34 mouse cellular contexts compared by ENCODE assay signal in the genomic region with DNA sequence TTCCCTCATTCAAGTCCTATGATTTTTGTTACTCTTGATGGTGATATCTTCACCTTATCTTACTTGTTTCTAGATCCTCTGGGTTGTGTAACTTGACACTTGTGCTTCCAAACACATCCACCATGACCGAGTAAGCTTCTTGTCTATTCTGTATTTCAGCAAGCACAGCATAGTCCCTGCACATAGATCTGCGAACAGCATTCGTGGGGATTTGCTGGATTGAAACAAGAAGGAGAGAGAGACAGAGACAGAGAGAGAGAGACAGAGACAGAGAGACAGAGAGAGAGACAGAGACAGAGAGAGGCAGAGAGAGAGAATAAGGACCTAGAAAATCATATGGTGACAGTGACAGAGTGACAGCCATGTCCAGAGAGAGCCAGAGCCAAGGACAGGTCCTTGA.
"Had no signal": no experiment of that assay in that cellular context is flagged by ENCODE, and none has a peak within 500 bp of the region (broad histone marks: within the 10 kb centered on the region; RNA-seq: fewer than 3 reads in every experiment).

No protein-coding gene starts in this region.

- H3K27ac ChIP-seq: heart, embryonic 13.5 days; heart, embryonic 15.5 days; hindbrain, embryonic 10.5 days; hindbrain, embryonic 12.5 days; hindbrain, embryonic 13.5 days; hindbrain, embryonic 14.5 days; hindbrain, embryonic 15.5 days; hindbrain, postnatal 0 days; intestine, embryonic 15.5 days; kidney, embryonic 15.5 days; kidney, postnatal 0 days; layer of hippocampus, adult 2 months had no signal

- H3K4me2 ChIP-seq: heart, embryonic 11.5 days; heart, embryonic 12.5 days; heart, embryonic 13.5 days; heart, embryonic 15.5 days; hindbrain, embryonic 12.5 days; hindbrain, embryonic 13.5 days; hindbrain, embryonic 14.5 days; hindbrain, embryonic 15.5 days; intestine, embryonic 15.5 days; kidney, embryonic 15.5 days had no signal

- ATAC-seq: hindbrain, embryonic 16.5 days; hindbrain, postnatal 0 days; inflammation-experienced regulatory T-cells, adult 6 months; intestine, embryonic 15.5 days; intestine, embryonic 16.5 days; intestine, postnatal 0 days had no signal

- H3K4me3 ChIP-seq: heart, embryonic 12.5 days; heart, embryonic 13.5 days; heart, embryonic 15.5 days; hindbrain, embryonic 10.5 days; hindbrain, embryonic 12.5 days; hindbrain, embryonic 13.5 days; hindbrain, embryonic 15.5 days; intestine, embryonic 15.5 days; kidney, embryonic 15.5 days; layer of hippocampus, adult 2 months had no signal

- H3K27me3 ChIP-seq: heart, embryonic 12.5 days; heart, embryonic 13.5 days; heart, embryonic 15.5 days; hindbrain, embryonic 12.5 days; hindbrain, embryonic 13.5 days; hindbrain, embryonic 15.5 days; intestine, embryonic 15.5 days; kidney, embryonic 15.5 days had no signal

- H3K9me3 ChIP-seq: heart, embryonic 13.5 days; heart, embryonic 15.5 days; hindbrain, embryonic 13.5 days; hindbrain, embryonic 15.5 days; intestine, embryonic 15.5 days; kidney, embryonic 15.5 days had no signal

- H3K36me3 ChIP-seq: hindbrain, embryonic 12.5 days; hindbrain, embryonic 13.5 days; hindbrain, embryonic 15.5 days; intestine, embryonic 15.5 days had no signal

- H3K9ac ChIP-seq: heart, embryonic 12.5 days; heart, embryonic 13.5 days; heart, embryonic 15.5 days; hindbrain, embryonic 12.5 days; hindbrain, embryonic 13.5 days; hindbrain, embryonic 14.5 days; hindbrain, embryonic 15.5 days; intestine, embryonic 15.5 days; kidney, embryonic 15.5 days had no signal

- DNase-seq: heart, postnatal 10 days; heart, postnatal 14 days; heart, postnatal 36 days; heart, postnatal 4 days; kidney, adult 11 months; kidney, adult 18-20 months; kidney, adult 2 months; kidney, adult 8-10 months; kidney, adult 9 months; kidney, postnatal 10 days; kidney, postnatal 14 days; kidney, postnatal 25 days; kidney, postnatal 36 days; kidney, postnatal 4 days; layer of hippocampus, adult 9-11 months; layer of hippocampus, postnatal 36 days had no signal

- H3K4me1 ChIP-seq: hindbrain, embryonic 10.5 days; hindbrain, embryonic 12.5 days; hindbrain, embryonic 13.5 days; hindbrain, embryonic 15.5 days; intestine, embryonic 15.5 days had no signal
